Mouse (Mus musculus) urinary bladder, postnatal 14 days (tissue): Measurements from ENCODE around the gene Exosc1.
"Not testable (repeated sequence)": the region's sequence is repeated elsewhere in the genome, so short reads cannot be mapped to it uniquely, and the experiment has no call there.

ENCODE experiments used
- DNase-seq: peaks from one replicate; pipeline ENCODE4 v3.0.0; 2021; ENCODE audit warnings: low spot score

Exosc1 gene

GRCm38 (mm10) chr19:41933179-41934086 is at the start of gene Exosc1, which contains the start of gene Zdhhc16:
Gene Exosc1 (minus strand): TSS chr19:41933423.
Gene Zdhhc16 (plus strand): TSS chr19:41933480.
- DNase-seq: peak; percentile 97

DNA sequence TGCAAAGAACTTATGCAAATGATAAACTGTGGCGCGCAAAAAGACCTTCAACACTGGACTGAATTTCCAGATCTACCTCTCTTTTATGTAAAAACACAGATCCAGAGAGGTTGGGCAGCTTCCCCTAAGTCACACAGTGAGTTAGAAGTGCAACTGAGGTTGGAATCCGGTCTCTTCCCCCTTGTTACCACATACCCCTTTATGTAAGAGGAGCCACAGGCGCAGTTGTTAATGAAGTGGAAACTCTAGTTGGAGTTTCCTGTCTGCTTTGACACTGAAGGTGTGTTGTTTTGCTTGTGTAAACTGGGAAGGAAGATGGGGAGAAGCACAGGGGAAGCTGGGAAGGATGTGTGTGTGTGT is 49.5 kb upstream of the Exosc1 start:
- DNase-seq: no peak

DNA sequence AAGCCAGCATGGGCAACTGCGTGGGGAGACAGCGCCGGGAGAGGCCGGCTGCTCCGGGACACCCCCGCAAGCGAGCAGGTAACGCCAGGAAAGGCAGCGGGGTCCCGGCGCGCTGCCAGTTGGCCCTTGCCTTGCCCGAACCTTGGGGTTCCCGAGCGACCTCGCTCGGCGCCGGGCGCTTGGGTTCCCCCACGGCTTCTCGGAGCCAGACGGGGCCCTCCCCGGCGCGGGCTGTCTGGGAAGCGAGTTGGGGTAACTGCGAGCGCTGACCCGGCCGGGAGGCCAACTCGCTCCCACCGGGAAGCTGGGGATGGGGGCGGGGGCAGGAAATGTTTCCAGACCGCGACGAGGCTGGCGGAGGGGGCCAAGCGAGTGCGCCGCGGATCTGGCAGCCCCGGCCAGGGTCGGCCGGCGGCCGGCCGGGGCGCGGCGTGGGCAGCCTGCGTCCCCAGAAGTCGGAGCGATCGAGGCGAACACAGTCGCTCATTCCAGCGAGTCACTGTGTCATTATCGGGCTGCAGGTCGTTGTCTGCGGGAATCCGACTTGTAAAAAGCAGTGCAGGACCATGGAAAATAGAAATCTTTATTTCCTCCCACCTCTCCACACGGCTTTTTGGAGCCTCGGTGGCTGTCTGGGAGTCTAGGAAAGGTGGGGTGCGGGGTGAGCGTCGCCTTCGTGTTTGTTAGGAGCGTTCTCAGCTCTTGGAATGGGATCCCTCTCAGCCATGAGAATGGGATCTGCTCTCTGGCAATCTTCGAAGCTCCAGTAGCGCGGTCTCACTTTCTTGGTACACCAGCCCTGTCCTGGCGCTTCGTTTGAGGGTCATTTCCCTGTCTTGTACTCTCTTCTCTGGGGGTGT is 48.9 kb upstream of the Exosc1 start:
- DNase-seq: peak; percentile 56

DNA sequence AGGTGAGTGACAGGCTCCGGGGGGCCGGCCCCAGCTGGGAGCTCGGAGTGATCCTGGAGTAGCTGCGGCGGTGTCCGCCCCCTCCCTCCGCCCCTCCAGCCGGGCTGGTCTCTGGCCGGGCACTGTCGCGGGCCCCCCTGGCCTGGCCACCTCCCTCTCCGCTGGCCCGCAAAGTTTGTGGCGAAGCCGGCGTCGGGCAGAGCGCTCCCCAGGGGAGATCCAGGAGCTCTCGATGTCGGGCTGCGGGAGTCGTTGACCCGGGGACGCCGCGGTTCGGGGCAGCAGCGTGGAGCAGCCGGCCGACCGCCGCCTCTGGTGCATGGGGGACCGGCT is 48.3 kb upstream of the Exosc1 start, which contains the start of gene Ubtd1:
Gene Ubtd1, plus strand, starts transcription at position 169 of the 333 bp plus-strand sequence.
- no peak for DNase-seq

DNA sequence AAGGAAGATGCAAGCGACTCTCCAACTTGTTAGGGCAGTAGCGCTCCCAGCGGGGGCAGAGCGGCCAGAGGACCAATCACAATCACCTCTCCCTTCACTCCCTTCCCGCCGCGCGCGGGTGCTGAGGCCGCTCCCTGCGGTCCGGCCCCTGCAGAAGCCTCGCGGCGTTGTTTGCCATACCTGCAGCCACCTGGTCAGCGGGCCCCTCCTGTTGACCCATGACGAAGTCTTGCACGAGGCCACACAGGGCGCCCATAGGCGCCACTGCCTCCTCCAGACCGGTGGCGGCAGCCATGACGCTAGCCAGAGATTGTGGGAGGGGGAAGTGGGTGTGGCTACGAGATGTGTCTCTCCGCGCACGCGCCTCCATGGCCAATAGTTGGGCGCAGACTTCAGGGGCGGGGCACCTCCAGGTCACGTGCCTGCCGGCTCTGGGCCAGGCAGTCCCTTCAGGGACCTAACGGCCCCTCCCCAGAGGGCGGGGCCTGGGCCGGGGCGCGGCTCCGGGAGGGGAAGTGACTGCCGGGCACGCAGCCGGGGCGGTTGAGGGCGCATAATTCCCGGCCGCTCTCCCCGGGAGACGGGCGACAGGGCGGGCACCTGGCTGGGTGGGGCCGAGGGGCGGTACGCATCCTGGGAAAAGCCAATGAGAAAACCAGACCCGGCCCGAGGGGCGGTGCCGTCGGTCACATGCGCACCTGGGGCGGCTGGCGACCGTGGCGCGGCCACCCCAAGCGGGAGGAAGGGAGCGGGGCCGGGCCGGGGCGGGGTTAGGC is 47.8 kb upstream of the Exosc1 start, which contains the start of gene Mms19:
Gene Mms19, minus strand, starts transcription at position 339 of the 776 bp plus-strand sequence.
- DNase-seq: peak; percentile 99

- peak; percentile 28 for DNase-seq
Observed at GRCm38 (mm10) chr19:41980422-41980818, 47.2 kb upstream of the Exosc1 start.

- no peak for DNase-seq
Observed at GRCm38 (mm10) chr19:41973891-41974794, 40.9 kb upstream of the Exosc1 start.

GRCm38 (mm10) chr19:41969618-41970017 is 36.4 kb upstream of the Exosc1 start:
- DNase-seq: no peak

DNA sequence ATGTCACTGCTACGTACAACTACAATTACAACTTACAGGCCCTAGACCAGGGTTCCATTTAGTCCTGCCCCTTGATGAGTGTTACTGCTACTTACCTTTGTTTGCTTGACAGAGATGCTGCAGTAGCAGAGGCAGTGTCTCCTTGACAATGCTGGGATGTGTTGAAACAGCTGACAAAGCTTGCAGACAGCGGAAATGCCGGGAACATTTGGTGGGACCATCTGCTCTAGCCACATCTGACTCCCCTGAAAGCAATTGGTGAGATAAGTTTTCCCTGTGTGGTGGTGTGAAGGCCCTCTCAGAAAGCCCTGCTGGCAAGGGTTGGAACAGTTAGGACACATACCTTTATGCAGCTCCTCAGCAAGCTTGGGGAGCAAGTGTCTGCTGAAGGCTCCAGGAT is 20.4 kb upstream of the Exosc1 start:
- DNase-seq: no peak

GRCm38 (mm10) chr19:41952287-41952686 is 19.1 kb upstream of the Exosc1 start:
- DNase-seq: no peak

GRCm38 (mm10) chr19:41943841-41944240 is 10.6 kb upstream of the Exosc1 start:
- no peak for DNase-seq

DNA sequence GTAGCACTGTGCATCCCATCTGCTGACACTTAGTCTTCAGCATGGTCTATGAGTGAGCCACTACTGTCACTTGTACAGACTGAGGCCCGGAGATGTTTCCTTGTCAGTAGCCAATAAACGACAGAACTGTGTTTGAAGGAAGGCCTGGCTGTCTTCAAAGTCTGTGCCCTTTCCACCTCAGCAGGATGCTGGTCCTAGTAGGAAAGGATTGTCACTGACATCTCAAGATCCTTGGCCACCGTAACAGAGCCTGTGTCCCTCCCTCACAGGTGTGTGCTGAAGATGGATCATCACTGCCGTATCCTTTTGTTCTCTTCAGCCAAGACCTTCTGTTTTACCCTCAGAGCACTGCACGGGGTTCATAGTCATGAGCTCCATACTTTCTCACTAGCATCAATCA is 5.3 kb upstream of the Exosc1 start:
- DNase-seq: no peak

DNA sequence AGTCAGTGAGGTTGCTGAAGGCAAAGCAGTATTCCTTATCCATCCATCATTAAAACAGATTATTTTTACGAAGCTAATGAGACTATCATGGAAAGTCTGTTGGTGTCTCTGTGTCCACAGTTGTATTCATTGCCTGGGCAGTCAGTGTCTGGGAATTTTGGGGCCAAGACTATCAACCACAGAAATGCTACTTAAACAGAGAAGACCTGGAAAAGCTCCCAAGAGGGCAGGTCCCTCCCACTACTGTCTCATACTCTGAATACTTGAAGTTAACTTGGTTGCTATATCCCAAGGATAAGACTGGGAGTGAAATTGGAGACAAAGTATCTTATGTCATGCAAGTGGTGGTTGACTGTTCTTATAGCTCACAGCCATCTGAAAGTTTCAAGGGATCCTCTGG is 2.7 kb upstream of the Exosc1 start:
- DNase-seq: no peak

- no peak for DNase-seq
Observed at GRCm38 (mm10) chr19:41934124-41934523, 901 bp upstream of the Exosc1 start.

DNA sequence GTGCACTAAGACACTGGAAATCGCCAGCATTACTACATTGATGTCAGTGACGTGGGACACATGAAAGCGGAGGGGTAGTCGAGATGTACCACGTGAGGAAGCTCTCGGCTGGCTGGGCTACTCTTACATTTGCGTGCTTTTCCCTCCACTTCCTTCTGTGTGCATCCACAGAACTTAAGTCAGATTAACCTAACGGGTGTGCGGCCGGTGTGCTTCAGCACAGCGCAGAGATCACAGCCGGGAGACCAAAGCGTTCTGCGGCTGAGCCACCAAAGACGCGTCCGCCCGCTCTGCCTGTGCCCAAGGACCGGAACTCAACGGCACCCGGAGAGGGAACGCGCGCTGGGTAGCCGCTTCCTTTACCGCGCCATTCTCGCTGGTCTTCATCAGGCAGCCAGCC is 537 bp downstream of the Exosc1 start:
- no peak for DNase-seq

DNA sequence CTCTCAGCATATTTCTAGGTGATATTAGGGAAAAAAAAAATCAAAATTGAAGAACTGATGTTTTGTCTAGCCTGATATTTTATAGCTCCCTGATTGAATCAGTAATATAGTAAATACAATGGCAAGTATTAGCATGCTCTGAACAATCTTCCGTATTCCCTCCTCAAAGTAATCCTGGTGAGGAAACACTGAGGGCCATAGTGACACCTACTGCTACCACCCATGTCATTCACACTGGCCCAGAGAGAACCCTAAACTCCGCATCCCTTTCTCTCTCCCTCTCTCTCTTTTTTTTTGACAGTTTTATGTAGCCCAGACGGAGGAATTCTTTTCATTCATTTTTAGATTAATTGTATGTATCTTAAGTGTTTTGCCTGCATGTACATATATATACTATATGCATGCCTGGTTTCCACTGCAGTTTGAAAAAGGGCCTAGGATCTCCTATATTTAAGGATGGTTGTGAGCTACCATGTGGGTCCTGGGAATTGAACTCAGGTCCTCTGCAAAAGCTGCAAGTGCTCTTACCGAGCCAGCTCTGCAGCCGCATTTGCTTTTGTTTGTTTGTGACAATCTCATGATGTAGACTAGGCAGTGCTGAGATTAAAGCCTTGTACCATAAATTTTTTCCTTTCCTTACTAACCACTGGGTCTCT is 12.7 kb downstream of the Exosc1 start:
- no peak for DNase-seq

DNA sequence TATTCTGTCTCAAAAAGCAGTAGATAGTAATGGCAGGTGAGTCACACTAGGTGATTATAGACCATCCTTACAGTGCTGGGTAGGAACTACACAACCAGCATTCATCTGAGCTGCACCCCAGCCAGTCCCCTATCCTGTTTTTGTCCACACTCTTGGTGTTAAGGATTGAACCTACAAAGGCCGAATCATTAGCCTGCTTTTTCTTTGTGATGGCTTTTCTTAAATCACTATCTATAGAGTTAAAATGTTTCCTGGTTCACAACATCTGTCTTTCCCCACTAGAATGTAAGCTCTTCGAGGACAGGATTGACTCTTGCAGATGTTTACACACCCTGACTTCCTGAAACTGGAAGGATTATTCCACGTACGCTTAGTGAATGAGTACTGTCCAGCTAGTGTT is 13.8 kb downstream of the Exosc1 start:
- DNase-seq: no peak

GRCm38 (mm10) chr19:41916853-41917252 is 16.4 kb downstream of the Exosc1 start:
- DNase-seq: no peak

DNA sequence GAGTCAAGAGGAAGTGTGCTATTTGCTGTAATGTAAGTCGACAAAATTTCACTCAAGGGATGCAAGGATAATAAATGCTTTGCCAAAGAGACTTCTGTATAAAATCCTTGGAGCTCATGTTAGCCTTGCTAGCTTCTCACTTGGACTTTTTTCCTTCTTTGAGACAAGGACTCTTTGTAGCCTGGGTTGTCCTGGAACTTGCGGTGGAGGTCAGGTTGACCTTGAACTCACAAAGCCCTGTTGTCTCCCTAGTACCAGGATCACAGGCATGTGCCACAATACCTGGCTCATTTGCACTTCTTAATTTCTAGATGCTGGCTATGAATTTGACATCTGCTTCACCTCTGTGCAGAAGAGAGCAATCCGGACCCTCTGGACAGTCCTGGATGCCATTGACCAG is 17.9 kb downstream of the Exosc1 start:
- no peak for DNase-seq

DNA sequence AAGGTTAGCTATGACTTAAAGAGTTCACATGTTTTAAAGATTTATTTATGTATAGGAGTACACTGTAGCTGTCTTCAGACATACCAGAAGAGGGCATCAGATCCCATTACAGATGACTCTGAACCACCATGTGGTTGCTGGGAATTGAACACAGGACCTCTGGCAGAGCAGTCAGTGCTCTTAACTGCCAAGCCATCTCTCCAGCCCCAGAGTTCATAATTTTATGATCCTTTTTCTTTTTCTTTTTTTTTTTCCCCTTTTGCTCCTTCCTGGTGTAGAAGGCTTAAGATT is 18.7 kb downstream of the Exosc1 start:
- not testable (repeated sequence) for DNase-seq
